In the genomic region with DNA sequence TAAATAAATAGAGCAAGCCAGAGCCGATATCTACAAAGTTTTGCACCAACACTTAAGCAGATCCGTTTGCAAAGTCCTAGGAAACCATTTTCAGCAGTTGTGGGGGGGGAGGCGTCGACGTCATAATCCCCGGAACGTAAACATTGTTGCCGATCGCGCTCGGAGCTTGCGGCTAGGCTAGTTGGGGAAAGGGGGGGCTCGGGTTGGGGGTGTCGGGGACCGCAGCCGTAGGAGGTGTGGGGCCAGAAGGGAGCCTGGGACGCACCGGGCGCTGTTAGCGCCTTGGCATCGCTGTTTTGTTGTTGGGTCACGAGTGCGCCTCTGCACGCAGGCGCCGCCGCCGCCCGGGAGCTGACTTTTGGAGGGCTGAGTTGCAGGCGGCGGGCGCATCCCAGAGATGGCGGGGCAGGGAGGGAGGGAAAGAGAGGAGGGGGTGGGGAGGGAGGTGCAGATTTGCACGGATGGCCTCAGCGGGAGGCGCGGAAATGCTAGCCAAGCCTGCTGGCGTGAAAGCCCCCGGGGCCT, we compare ENCODE assay signal across 1 mouse cellular context.
TF ChIP-seq lines count a peak whose summit lies in the region.

No protein-coding gene starts in this region.

TF ChIP-seq in CH12.LX, 34 proteins besides CTCF, POLR2A, EP300 and RAD21:
- TF ChIP-seq ELF1 (IDR thresholded peaks at IDR 0.05; ENCODE audit: low read depth, low read length) (0 out of 2 replicates have a peak, but pooled peaks have one; percentile 14), GABPA (IDR thresholded peaks at IDR 0.05; ENCODE audit: insufficient replicate concordance, low read depth, low read length) (no peak), HCFC1 (IDR thresholded peaks at IDR 0.05; ENCODE audit: low read depth, low read length) (peak; percentile 50; the same call in 1 of the 2 replicates), ETS1 (conservative IDR thresholded peaks at IDR 0.05; ENCODE audit: low read depth, low read length) (peak; percentile 40), CHD2 (IDR thresholded peaks at IDR 0.05; ENCODE audit: low read length) (no peak), MAZ (IDR thresholded peaks at IDR 0.05; ENCODE audit: low read depth, low read length) (peak; percentile 82), USF1 (IDR thresholded peaks at IDR 0.05; ENCODE audit: low read depth, low read length) (peak; percentile 52), SIN3A (IDR thresholded peaks at IDR 0.05; ENCODE audit: low read length) (peak; percentile 76), IRF4 (IDR thresholded peaks at IDR 0.05; ENCODE audit: low read depth, low read length) (0 out of 2 replicates have a peak, but pooled peaks have one; percentile 39), CHD1 (IDR thresholded peaks at IDR 0.05; ENCODE audit: low read depth, low read length) (no peak; the same call in 1 of the 2 replicates), BHLHE40 (IDR thresholded peaks at IDR 0.05; ENCODE audit: low read depth, low read length) (peak; percentile 78), ZNF384 (IDR thresholded peaks at IDR 0.05; ENCODE audit: low read depth, low read length) (peak; percentile 4; the same call in 1 of the 2 replicates), NRF1 (IDR thresholded peaks at IDR 0.05; ENCODE audit: low read depth, low read length) (peak; percentile 78), MXI1 (IDR thresholded peaks at IDR 0.05; ENCODE audit: low read depth, low read length) (peak; percentile 79)
